Mouse (Mus musculus): ENCODE data around the gene Gm6588. TPM values are rescaled to one million over a fixed set of nuclear protein-coding genes. Genes with fewer than 3 reads are reported as not detected.

The Gm6588 gene
- polyA plus RNA-seq, 1 experiment from 2014 or later, result not detected

- Histone ChIP-seq H3K27ac (ENCODE audit: low read depth) (no peak overlapping the region), H3K9ac (ENCODE audit: low read length) (no peak overlapping the region), H3K4me1 (replicated peaks; ENCODE audit: control insufficient read depth, insufficient read depth, low read length) (no peaks in the 10 kb centered on the region), H3K27me3 (replicated peaks; ENCODE audit: control insufficient read depth, insufficient read depth, low read length) (no peaks in the 10 kb centered on the region), H3K36me3 (ENCODE audit: control insufficient read depth, insufficient read depth, low read length) (no peaks in the 10 kb centered on the region), H3K4me3 (ENCODE audit: low read depth, low read length) (no peak overlapping the region), H3K9me3 (ENCODE audit: control insufficient read depth, low read length) (no peaks in the 10 kb centered on the region), H3K4me2 (ENCODE audit: low read length) (no peak overlapping the region)
- ATAC-seq (replicated peaks; ENCODE audit: low FRiP score, low TSS enrichment, low read depth), result no peak
- 79% methylated on average over 8 of the region's 8 CpGs for WGBS
- no peak for DNase-seq (ENCODE audit: low spot score)
Observed at GRCm38 (mm10) chr5:112483030-112483429, 33.8 kb downstream of the Gm6588 start.

GRCm38 (mm10) chr5:112484924-112485715, 35.9 kb downstream of the Gm6588 start:
- ATAC-seq (replicated peaks; ENCODE audit: low FRiP score, low TSS enrichment, low read depth), result no peak
- H3K27me3 ChIP-seq (replicated peaks; ENCODE audit: control insufficient read depth, insufficient read depth, low read length), result no peaks in the 10 kb centered on the region

GRCm38 (mm10) chr5:112486415-112486814, 37.2 kb downstream of the Gm6588 start:
- H3K4me2 ChIP-seq (ENCODE audit: low read length), result no peak overlapping the region
- no peak overlapping the region for H3K9ac ChIP-seq (ENCODE audit: low read length)
- ATAC-seq (replicated peaks; ENCODE audit: low FRiP score, low TSS enrichment, low read depth) (no peak), DNase-seq (ENCODE audit: low spot score) (no peak)
- H3K9me3 ChIP-seq (ENCODE audit: control insufficient read depth, low read length), result no peaks in the 10 kb centered on the region
- WGBS, result 59% methylated on average over 5 of the region's 5 CpGs
- no peaks in the 10 kb centered on the region for H3K36me3 ChIP-seq (ENCODE audit: control insufficient read depth, insufficient read depth, low read length)
- no peaks in the 10 kb centered on the region for H3K27me3 ChIP-seq (replicated peaks; ENCODE audit: control insufficient read depth, insufficient read depth, low read length)
- no peak overlapping the region for H3K27ac ChIP-seq (ENCODE audit: low read depth)
- H3K4me1 ChIP-seq (replicated peaks; ENCODE audit: control insufficient read depth, insufficient read depth, low read length), result no peaks in the 10 kb centered on the region
- no peak overlapping the region for H3K4me3 ChIP-seq (ENCODE audit: low read depth, low read length)

More at GRCm38 (mm10) chr5:112484924-112485715, 35.9 kb downstream of the Gm6588 start:
- DNase-seq (ENCODE audit: low spot score), result no peak
- no peaks in the 10 kb centered on the region for H3K36me3 ChIP-seq (ENCODE audit: control insufficient read depth, insufficient read depth, low read length)
- H3K9ac ChIP-seq (ENCODE audit: low read length), result no peak overlapping the region
- no peak overlapping the region for H3K4me3 ChIP-seq (ENCODE audit: low read depth, low read length)
- H3K4me2 ChIP-seq (ENCODE audit: low read length), result no peak overlapping the region
- WGBS, result 25% methylated on average over 13 of the region's 13 CpGs
- H3K27ac ChIP-seq (ENCODE audit: low read depth), result no peak overlapping the region
- H3K4me1 ChIP-seq (replicated peaks; ENCODE audit: control insufficient read depth, insufficient read depth, low read length), result no peaks in the 10 kb centered on the region
- H3K9me3 ChIP-seq (ENCODE audit: control insufficient read depth, low read length), result no peaks in the 10 kb centered on the region

GRCm38 (mm10) chr5:112487504-112487903, 38.3 kb downstream of the Gm6588 start:
- Histone ChIP-seq H3K4me3 (ENCODE audit: low read depth, low read length) (no peak overlapping the region), H3K36me3 (ENCODE audit: control insufficient read depth, insufficient read depth, low read length) (no peaks in the 10 kb centered on the region), H3K27me3 (replicated peaks; ENCODE audit: control insufficient read depth, insufficient read depth, low read length) (no peaks in the 10 kb centered on the region), H3K9me3 (ENCODE audit: control insufficient read depth, low read length) (no peaks in the 10 kb centered on the region), H3K27ac (ENCODE audit: low read depth) (no peak overlapping the region), H3K4me2 (ENCODE audit: low read length) (no peak overlapping the region), H3K4me1 (replicated peaks; ENCODE audit: control insufficient read depth, insufficient read depth, low read length) (no peaks in the 10 kb centered on the region), H3K9ac (ENCODE audit: low read length) (no peak overlapping the region)
- DNase-seq (ENCODE audit: low spot score) (no peak), ATAC-seq (replicated peaks; ENCODE audit: low FRiP score, low TSS enrichment, low read depth) (no peak)
- WGBS, result 93% methylated on average over 1 of the region's 1 CpGs

GRCm38 (mm10) chr5:112488101-112488776, 39.0 kb downstream of the Gm6588 start:
- no peak for DNase-seq (ENCODE audit: low spot score)
- WGBS, result 80% methylated on average over 8 of the region's 8 CpGs
- Histone ChIP-seq H3K4me1 (replicated peaks; ENCODE audit: control insufficient read depth, insufficient read depth, low read length) (no peaks in the 10 kb centered on the region), H3K4me3 (ENCODE audit: low read depth, low read length) (no peak overlapping the region), H3K27ac (ENCODE audit: low read depth) (no peak overlapping the region), H3K27me3 (replicated peaks; ENCODE audit: control insufficient read depth, insufficient read depth, low read length) (no peaks in the 10 kb centered on the region), H3K36me3 (ENCODE audit: control insufficient read depth, insufficient read depth, low read length) (no peaks in the 10 kb centered on the region), H3K4me2 (ENCODE audit: low read length) (no peak overlapping the region), H3K9ac (ENCODE audit: low read length) (no peak overlapping the region), H3K9me3 (ENCODE audit: control insufficient read depth, low read length) (no peaks in the 10 kb centered on the region)
- ATAC-seq (replicated peaks; ENCODE audit: low FRiP score, low TSS enrichment, low read depth), result no peak

GRCm38 (mm10) chr5:112491489-112491888, 42.3 kb downstream of the Gm6588 start:
- Histone ChIP-seq H3K27me3 (replicated peaks; ENCODE audit: control insufficient read depth, insufficient read depth, low read length) (no peaks in the 10 kb centered on the region), H3K9ac (ENCODE audit: low read length) (no peak overlapping the region), H3K9me3 (ENCODE audit: control insufficient read depth, low read length) (no peaks in the 10 kb centered on the region), H3K36me3 (ENCODE audit: control insufficient read depth, insufficient read depth, low read length) (no peaks in the 10 kb centered on the region), H3K4me2 (ENCODE audit: low read length) (no peak overlapping the region), H3K27ac (ENCODE audit: low read depth) (no peak overlapping the region), H3K4me1 (replicated peaks; ENCODE audit: control insufficient read depth, insufficient read depth, low read length) (no peaks in the 10 kb centered on the region), H3K4me3 (ENCODE audit: low read depth, low read length) (no peak overlapping the region)
- ATAC-seq (replicated peaks; ENCODE audit: low FRiP score, low TSS enrichment, low read depth) (no peak), DNase-seq (ENCODE audit: low spot score) (no peak)
- WGBS, result 48% methylated on average over 11 of the region's 11 CpGs

GRCm38 (mm10) chr5:112493492-112493891, 44.3 kb downstream of the Gm6588 start:
- no peaks in the 10 kb centered on the region for H3K9me3 ChIP-seq (ENCODE audit: control insufficient read depth, low read length)
- no peak overlapping the region for H3K4me2 ChIP-seq (ENCODE audit: low read length)
- ATAC-seq (replicated peaks; ENCODE audit: low FRiP score, low TSS enrichment, low read depth), result peak; percentile 44; the same call in 1 of the 2 replicates
- WGBS, result 27% methylated on average over 11 of the region's 11 CpGs
- no peaks in the 10 kb centered on the region for H3K36me3 ChIP-seq (ENCODE audit: control insufficient read depth, insufficient read depth, low read length)
- peak; percentile 86 for DNase-seq (ENCODE audit: low spot score)
- no peak overlapping the region for H3K9ac ChIP-seq (ENCODE audit: low read length)
- no peaks in the 10 kb centered on the region for H3K4me1 ChIP-seq (replicated peaks; ENCODE audit: control insufficient read depth, insufficient read depth, low read length)
- no peak overlapping the region for H3K4me3 ChIP-seq (ENCODE audit: low read depth, low read length)
- H3K27ac ChIP-seq (ENCODE audit: low read depth), result no peak overlapping the region
- H3K27me3 ChIP-seq (replicated peaks; ENCODE audit: control insufficient read depth, insufficient read depth, low read length), result no peaks in the 10 kb centered on the region

GRCm38 (mm10) chr5:112496753-112497369, 47.6 kb downstream of the Gm6588 start:
- Histone ChIP-seq H3K4me1 (replicated peaks; ENCODE audit: control insufficient read depth, insufficient read depth, low read length) (no peaks in the 10 kb centered on the region), H3K4me3 (ENCODE audit: low read depth, low read length) (no peak overlapping the region), H3K4me2 (ENCODE audit: low read length) (no peak overlapping the region), H3K27ac (ENCODE audit: low read depth) (no peak overlapping the region), H3K9me3 (ENCODE audit: control insufficient read depth, low read length) (no peaks in the 10 kb centered on the region), H3K27me3 (replicated peaks; ENCODE audit: control insufficient read depth, insufficient read depth, low read length) (no peaks in the 10 kb centered on the region), H3K9ac (ENCODE audit: low read length) (no peak overlapping the region), H3K36me3 (ENCODE audit: control insufficient read depth, insufficient read depth, low read length) (no peaks in the 10 kb centered on the region)
- DNase-seq (ENCODE audit: low spot score) (no peak), ATAC-seq (replicated peaks; ENCODE audit: low FRiP score, low TSS enrichment, low read depth) (no peak)
- 78% methylated on average over 7 of the region's 7 CpGs for WGBS

Measured in intestine, embryonic 14.5 days (tissue).